Mouse (Mus musculus) heart, adult 11 months (tissue): ENCODE data around the gene Olfr624.
"Not testable (repeated sequence)": the region's sequence is repeated elsewhere in the genome, so short reads cannot be mapped to it uniquely, and the experiment has no call there.

Source experiments
- DNase-seq: peaks from one replicate; pipeline ENCODE4 v3.0.0; 2022

The Olfr624 gene

DNA sequence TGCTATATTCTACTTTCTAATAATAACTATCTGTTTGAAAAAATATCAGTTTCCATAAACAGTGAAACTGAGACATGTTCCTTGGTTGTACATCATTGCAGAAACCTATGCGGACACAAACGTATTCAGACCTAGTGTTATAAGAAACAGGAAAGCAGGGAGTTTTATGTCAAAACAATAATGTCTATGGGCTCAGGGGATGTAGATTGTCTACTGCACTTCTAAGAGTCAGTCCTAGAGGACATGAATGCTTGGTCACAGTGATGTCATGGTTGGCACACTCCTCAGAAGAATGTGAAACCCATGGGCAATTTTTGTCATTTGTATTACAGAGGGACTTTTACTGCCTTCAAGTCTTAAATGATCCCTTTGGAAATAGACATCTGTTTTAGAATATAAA, at the start of gene Olfr624:
TSS of gene Olfr624 (minus strand) at position 101 of the 400 bp plus-strand sequence.
- no peak for DNase-seq

DNA sequence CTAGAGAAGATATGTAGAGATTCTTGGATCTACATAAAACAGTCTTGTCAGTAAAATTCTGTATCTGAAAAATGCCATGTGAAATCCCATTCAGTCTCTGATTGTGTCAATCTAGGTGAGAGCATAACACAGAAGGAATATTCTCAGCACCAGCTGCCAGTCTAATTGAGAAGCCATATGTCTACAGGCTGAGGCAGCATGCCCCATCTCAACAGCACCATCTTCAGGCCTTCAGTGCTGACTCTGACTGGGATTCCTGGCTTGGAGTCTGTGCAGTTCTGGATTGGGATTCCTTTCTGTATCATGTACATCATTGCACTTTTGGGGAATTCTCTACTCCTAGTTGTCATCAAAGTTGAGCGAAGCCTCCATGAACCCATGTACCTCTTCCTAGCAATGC, 45.4 kb upstream of the Olfr624 start:
- not testable (repeated sequence) for DNase-seq

GRCm38 (mm10) chr7:103714371-103714770, 43.4 kb upstream of the Olfr624 start, which contains the start of gene Olfr243:
Gene Olfr243, plus strand, starts transcription at chr7:103714671.
- no peak for DNase-seq

- no peak for DNase-seq
Observed at GRCm38 (mm10) chr7:103712024-103712423, 41.0 kb upstream of the Olfr624 start.

DNA sequence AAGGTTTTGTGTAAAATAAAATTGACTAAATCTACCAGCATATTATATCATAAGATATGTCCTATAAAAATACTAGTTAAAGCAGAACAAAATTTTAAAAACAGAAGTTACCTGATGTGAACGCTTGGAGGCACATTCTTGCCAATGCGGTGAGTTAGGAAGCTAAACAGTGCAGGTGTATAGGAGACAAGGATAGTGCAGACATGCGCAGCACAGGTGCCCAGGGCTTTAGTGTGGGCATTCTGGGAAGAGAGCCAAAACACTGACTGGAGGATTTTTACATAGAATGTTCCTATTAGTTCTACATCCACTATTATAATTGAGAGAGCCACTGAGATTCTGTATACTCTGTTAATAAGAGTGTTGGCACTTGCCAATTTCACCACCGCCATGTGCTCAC, 28.5 kb upstream of the Olfr624 start:
- DNase-seq: no peak

- DNase-seq: no peak
Observed at GRCm38 (mm10) chr7:103682420-103682819, 11.4 kb upstream of the Olfr624 start, which contains the start of gene Olfr625-ps1. Gene Olfr625-ps1, plus strand, starts transcription at chr7:103682720.

- no peak for DNase-seq
Observed at GRCm38 (mm10) chr7:103663598-103663997, 7.4 kb downstream of the Olfr624 start, which contains the start of gene Olfr623. Gene Olfr623, minus strand, starts transcription at chr7:103663698.

- DNase-seq: no peak
Observed at GRCm38 (mm10) chr7:103644070-103644469, 26.9 kb downstream of the Olfr624 start.

DNA sequence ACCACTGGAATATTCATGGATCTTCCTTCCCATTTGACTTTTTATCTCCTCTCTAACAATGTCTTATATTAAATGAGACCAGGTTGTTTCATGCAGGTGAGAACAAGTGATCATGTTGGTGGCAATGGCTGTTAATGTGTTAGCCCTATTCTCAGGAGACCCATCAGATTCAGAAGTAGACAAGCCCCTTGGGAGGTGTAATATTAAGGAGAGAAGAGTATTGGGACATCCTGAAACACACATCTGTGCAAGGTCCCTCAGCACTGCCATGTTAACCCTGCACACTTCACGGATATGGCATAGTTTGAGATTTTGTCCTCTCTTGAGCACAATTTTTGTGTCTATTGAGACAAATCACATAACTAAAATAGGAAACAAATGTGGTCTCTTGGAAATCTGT, 28.4 kb downstream of the Olfr624 start, which contains the start of gene Olfr622:
TSS of gene Olfr622 (minus strand) at position 101 of the 400 bp plus-strand sequence.
- DNase-seq: no peak

DNA sequence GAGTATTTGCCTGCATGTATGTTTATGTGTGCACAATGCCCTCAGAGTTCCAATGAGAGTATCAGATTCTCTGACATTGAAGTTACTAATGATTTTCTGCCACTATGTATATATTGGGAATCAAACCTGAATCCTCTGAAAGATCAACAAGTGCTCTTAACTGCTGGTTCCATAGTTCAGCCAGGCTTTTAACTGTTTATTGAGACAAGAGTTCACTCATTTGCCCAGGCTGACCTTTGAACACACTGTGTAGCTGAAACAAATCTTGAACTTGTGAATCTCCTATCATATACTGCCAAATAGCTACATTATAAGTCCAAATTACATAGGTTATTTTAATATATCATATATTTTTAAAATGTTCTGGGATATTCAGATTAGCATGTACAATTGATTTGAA, 34.2 kb downstream of the Olfr624 start:
- DNase-seq: no peak
